Mouse (Mus musculus): ENCODE results near the gene Mms19.

GRCm38 (mm10) chr19:41953574-41953973 is 27.4 kb downstream of the Mms19 start:
- TF ChIP-seq POLR2A (IDR thresholded peaks at IDR 0.05; ENCODE audit: extremely low read depth, insufficient read depth, low read length) (no peak), CTCF (IDR thresholded peaks at IDR 0.05; ENCODE audit: low read depth, low read length) (no peak)
